Mouse (Mus musculus) B cell, adult 62 days (primary cell): Measurements from ENCODE around the gene Zfp423. TPM values are rescaled to one million over a fixed set of nuclear protein-coding genes. Genes with fewer than 3 reads are reported as not detected.

Experiments used
- total RNA-seq: library from RNA; stranded (reverse); gene quantifications from 4 replicates; pipeline ENCODE4 v1.2.4, GENCODE M21; 2023

Gene Zfp423
- total RNA-seq = not detected in 4 replicates

GRCm38 (mm10) chr8:87959320-87959920 is at the start of gene Zfp423:
Zfp423 (minus strand) TSS chr8:87959595.

Other genes starting within 250 kb of the Zfp423 start
- gene Cnep1r1, start 159.2 kb upstream of the Zfp423 start, total RNA-seq = 24.5 to 29.1 TPM (median 26.5 TPM) in 4 replicates
- 30.6 to 34.5 TPM (median 32.9 TPM) in 4 replicates for gene Heatr3, start 178.3 kb upstream of the Zfp423 start, total RNA-seq
- 49.6 to 56.7 TPM (median 52.4 TPM) in 4 replicates for gene Tent4b, start 239.6 kb upstream of the Zfp423 start, total RNA-seq